Mouse (Mus musculus): Measurements from ENCODE around the gene Trp53rka. TPM values are rescaled to one million over a fixed set of nuclear protein-coding genes. Genes with fewer than 3 reads are reported as not detected.
"Not testable (repeated sequence)": the region's sequence is repeated elsewhere in the genome, so short reads cannot be mapped to it uniquely, and the experiment has no call there.

Gene Trp53rka
- 10 to 100 TPM in 23 of 26 experiments, 1 to 10 TPM in 3; 5.7 to 56.2 (median 21.7) TPM for total RNA-seq (2018; cell fraction: chromatin; rRNA removed)
- total RNA-seq (2018; cell fraction: cytosol; rRNA removed), result 10 to 100 TPM in 20 of 26 experiments, 1 to 10 TPM in 6; 7.4 to 25.4 (median 11.7) TPM
- 10 to 100 TPM in 23 of 26 experiments, 1 to 10 TPM in 3; 7.3 to 48.2 (median 18.9) TPM for total RNA-seq (2018; cell fraction: nucleus; rRNA removed)
- polyA plus RNA-seq (2018), result 4.6 to 17.2 TPM (median 11.5 TPM) in 3 replicates

DNA sequence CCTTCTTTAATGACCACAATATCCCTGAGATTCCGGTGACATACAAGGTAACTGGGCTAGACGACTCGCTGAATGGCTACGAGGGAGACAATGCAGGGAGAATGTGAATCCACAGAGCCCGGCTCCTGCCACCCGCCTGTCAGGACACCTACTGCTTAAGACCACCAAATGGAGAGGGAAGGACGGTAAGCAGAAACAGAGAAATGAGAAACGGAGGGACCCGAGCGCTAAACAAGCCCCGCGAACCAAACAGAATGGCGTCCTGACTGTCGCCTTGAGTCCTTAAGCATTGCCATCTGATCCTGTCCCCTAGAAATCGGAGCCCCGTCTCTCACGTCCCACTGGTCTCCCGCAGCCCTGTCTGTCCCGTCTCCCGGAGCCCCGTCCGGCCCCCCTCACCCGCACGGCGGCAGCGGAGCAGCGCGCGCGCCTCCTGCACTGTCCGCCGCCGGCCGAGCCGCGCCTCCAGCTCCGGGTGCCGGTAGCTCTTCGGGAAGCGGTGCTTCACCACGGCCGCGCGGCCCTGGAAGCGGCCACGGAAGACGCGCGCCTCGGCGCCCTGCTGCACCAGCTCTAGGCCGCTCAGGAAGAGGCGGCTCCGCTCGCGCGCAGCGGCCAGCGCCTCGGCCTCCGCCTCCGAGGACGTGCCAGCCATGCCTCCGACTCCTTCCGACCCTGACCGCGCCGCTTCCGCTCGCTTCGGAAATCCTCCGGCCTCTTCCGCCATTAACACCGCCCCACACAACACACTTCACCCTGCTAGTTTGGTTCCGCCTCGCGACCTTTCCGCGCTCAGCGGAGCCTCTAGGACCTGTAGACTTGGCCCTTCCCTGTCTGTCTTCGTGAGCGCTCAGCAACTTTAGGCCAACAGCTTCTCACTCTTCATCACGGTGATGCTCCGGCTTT is at the start of gene Trp53rka:
Trp53rka (minus strand) TSS at position 677 of the 906 bp plus-strand sequence.
- peak within 1 kb of the TSS; percentile 25; the same call in 1 of the 2 replicates for H3K27ac ChIP-seq
- peak within 1 kb of the TSS; percentile 85 for H3K4me3 ChIP-seq (ENCODE audit: inconsistent target)
- WGBS (ENCODE audit: missing documents), result under 1% methylated on average over 62 of the region's 84 CpGs
- H3K36me3 ChIP-seq (ENCODE audit: inconsistent target), result peaks cover 13% of the 10 kb centered on the region
- peaks cover 10% of the 10 kb centered on the region; the same call in 1 of the 2 replicates for H3K79me2 ChIP-seq (ENCODE audit: inconsistent target)

DNA sequence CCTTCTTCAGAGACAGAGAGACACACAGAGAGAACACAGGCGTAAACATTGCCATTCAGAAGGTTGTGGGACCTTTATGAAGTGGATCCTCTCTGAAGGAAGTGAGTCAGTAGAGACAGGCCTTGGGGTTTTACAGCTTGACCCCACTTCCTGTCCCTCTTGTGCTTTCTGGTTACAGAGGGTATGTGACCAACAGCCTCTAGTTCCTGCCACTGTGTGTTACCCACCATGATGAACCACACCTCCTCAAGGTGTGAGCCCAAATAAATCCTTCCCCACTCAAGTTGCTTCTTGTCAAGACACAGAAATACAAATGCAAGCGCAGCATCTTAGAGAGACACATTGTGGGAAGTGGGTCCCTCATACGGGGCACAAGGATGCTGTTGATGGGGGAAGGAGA is 47.9 kb upstream of the Trp53rka start:
- Histone ChIP-seq H3K36me3 (ENCODE audit: inconsistent target) (no peaks in the 10 kb centered on the region), H3K4me3 (ENCODE audit: inconsistent target) (no peak overlapping the region), H3K27ac (no peak overlapping the region), H3K79me2 (ENCODE audit: inconsistent target) (no peaks in the 10 kb centered on the region)
- WGBS (ENCODE audit: missing documents), result 87% methylated on average over 3 of the region's 3 CpGs

DNA sequence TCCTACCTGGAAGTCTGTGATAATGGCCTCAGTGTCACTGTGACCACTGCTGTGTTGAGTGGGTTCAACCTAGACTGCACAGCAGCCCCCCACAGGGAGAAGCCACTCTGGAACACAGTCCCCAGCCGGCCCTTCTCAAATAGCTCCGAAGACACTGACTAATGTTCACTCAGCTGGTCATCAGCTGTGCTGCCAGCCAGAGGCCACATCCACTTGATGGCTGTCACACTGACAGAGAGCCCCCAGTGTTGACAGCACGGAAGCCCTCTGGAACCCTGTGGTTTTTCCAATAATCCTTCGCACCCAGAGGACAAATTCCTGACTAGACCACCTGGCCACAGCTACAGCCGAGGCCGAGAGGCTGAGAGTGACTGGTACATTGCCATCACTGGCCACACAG is 40.7 kb upstream of the Trp53rka start:
- WGBS (ENCODE audit: missing documents), result 95% methylated on average over 6 of the region's 6 CpGs
- H3K4me3 ChIP-seq (ENCODE audit: inconsistent target), result no peak overlapping the region
- no peak overlapping the region for H3K27ac ChIP-seq
- no peaks in the 10 kb centered on the region for H3K79me2 ChIP-seq (ENCODE audit: inconsistent target)
- H3K36me3 ChIP-seq (ENCODE audit: inconsistent target), result no peaks in the 10 kb centered on the region

DNA sequence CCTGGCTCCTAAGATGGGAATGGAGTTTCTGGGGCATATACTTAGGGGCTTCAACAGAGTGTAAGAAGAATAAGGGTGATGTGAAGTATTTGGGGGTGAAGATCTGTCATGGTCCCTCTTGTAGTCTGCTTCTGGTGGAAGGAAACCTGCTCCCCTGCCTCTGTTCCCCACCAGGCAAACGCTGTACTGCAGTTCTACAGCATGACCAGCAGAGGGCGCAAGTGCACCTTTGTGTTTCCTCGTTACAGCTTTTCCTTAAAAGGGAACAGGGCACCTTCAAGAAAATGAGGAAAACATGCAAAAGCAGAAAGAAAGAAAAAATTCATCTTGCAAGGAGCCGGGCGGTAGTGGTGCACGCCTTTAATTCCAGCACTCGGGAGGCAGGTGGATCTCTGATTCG is 36.0 kb upstream of the Trp53rka start:
- Histone ChIP-seq H3K27ac (no peak overlapping the region), H3K79me2 (ENCODE audit: inconsistent target) (no peaks in the 10 kb centered on the region), H3K4me3 (ENCODE audit: inconsistent target) (no peak overlapping the region), H3K36me3 (ENCODE audit: inconsistent target) (no peaks in the 10 kb centered on the region)
- 14% methylated on average over 8 of the region's 8 CpGs for WGBS (ENCODE audit: missing documents)

DNA sequence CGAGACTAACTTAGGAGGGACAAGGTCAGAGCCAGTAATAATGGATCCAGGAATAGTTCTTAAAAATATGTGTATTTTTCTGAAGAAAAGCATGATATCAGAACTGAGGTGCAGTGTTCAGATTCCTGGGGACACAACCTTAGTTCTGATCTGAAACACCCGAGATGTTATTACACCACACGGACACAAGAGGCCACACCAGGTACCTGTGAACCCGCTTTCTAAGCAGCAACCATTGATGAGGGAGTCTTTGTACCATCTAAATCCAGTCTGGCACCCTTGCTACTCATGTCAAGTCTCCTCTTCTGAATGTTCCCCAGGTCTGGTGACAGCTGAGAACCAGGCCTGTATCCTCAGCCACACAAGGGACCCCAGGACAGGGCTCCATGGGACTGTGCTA is 32.5 kb upstream of the Trp53rka start:
- Histone ChIP-seq H3K4me3 (ENCODE audit: inconsistent target) (no peak overlapping the region), H3K79me2 (ENCODE audit: inconsistent target) (no peaks in the 10 kb centered on the region), H3K36me3 (ENCODE audit: inconsistent target) (no peaks in the 10 kb centered on the region), H3K27ac (no peak overlapping the region)
- WGBS (ENCODE audit: missing documents), result 46% methylated on average over 4 of the region's 4 CpGs

DNA sequence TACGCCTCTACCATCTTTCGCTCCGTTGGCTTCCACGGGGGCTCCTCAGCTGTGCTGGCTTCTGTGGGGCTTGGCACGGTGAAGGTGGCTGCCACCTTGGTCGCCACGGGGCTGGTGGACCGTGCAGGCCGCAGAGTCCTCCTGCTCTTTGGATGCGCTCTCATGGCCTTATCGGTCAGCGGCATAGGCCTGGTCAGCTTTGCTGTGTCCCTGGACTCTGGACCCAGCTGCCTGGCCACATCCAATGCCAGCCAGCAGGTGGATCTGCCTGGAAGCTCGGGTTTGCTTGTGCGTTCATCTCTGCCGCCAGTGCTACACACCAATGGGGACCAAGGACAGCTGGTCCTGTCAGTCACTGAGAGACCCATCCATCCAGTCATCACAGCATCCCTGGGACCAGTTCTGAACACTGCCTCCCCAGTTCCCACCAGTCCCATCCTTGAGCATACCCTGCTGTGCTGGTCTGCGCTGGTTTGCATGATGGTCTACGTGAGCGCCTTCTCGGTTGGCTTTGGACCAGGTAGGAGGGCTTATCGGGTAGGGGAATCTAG is 22.1 kb upstream of the Trp53rka start:
- H3K36me3 ChIP-seq (ENCODE audit: inconsistent target), result no peaks in the 10 kb centered on the region
- no peak overlapping the region for H3K27ac ChIP-seq
- no peak overlapping the region for H3K4me3 ChIP-seq (ENCODE audit: inconsistent target)
- H3K79me2 ChIP-seq (ENCODE audit: inconsistent target), result no peaks in the 10 kb centered on the region
- WGBS (ENCODE audit: missing documents), result 94% methylated on average over 20 of the region's 20 CpGs

DNA sequence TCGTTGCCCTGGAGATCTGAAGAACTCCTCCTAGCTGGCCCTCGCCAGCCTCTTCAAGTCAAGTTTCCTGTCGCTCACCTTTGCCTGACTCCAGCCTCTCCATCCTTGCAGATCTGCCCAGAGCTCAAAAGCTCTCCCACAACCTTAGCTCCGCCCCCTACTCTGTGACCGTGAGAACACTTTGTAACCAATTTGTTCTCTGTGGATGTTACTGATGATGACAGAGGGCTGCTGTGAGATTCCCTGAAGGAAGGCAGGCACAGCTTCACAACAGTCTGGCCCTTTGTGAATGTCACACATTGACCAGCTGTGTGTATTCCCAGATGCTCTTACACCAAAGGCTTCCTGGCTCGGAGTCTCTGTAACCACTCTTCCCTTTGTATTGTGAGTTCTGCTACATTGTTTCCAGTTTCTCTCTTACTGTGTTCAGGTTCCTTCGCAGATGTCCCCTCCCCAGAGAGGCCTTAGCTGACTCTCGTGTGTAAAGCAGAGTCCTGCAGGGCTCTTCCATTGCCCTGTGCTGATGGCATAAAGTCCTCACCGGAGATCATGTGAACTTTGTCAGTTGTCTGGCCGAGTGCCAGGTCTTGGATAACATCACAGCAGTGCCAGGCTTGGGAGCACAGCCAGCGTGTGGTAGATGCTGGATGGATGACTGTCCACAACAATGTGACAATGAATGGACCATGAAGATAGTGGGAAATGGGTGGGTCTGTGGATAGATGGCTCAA is 19.9 kb upstream of the Trp53rka start:
- 74% methylated on average over 11 of the region's 11 CpGs for WGBS (ENCODE audit: missing documents)
- no peaks in the 10 kb centered on the region for H3K36me3 ChIP-seq (ENCODE audit: inconsistent target)
- H3K79me2 ChIP-seq (ENCODE audit: inconsistent target), result no peaks in the 10 kb centered on the region

DNA sequence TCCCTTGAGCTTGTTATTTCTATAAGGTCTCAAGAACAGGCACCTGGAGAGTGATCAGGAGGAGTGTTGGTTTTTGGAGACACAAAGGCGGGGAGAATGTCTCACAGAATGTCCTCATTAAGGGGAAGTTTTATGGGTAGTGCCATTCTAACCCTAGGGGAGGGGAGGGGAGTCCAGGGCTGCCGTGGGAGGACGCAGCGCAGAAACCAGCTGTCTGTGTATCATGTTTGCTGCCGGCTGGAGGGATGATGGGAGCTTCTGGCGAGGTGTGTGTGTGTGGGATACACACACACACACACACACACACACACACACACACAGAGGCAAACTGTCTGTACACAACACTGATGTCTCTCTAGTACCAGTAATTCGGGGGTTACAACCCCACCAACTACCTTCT is 19.3 kb upstream of the Trp53rka start:
- H3K79me2 ChIP-seq (ENCODE audit: inconsistent target), result no peaks in the 10 kb centered on the region
- no peak overlapping the region for H3K27ac ChIP-seq
- no peak overlapping the region for H3K4me3 ChIP-seq (ENCODE audit: inconsistent target)
- no peaks in the 10 kb centered on the region for H3K36me3 ChIP-seq (ENCODE audit: inconsistent target)
- WGBS (ENCODE audit: missing documents), result 55% methylated on average over 7 of the region's 7 CpGs

More for the DNA sequence above, 19.9 kb upstream of the Trp53rka start:
- no peak overlapping the region for H3K27ac ChIP-seq
- no peak overlapping the region for H3K4me3 ChIP-seq (ENCODE audit: inconsistent target)

DNA sequence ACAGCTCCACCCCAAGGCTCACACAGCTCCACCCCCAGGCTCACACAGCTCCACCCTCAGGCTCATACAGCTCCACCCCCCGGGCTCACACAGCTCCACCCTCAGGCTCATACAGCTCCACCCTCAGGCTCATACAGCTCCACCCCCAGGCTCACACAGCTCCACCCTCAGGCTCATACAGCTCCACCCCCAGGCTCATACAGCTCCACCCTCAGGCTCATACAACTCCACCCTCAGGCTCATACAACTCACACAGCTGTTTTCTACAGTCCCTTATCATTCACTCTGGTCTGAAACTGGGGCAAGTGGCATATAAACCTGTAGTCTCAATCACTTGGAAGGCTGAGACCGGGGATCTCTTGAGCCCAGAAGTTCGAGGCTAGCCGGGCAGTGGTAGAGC is 18.4 kb upstream of the Trp53rka start:
- not testable (repeated sequence) for H3K27ac ChIP-seq
- WGBS (ENCODE audit: missing documents), result 92% methylated on average over 4 of the region's 4 CpGs

DNA sequence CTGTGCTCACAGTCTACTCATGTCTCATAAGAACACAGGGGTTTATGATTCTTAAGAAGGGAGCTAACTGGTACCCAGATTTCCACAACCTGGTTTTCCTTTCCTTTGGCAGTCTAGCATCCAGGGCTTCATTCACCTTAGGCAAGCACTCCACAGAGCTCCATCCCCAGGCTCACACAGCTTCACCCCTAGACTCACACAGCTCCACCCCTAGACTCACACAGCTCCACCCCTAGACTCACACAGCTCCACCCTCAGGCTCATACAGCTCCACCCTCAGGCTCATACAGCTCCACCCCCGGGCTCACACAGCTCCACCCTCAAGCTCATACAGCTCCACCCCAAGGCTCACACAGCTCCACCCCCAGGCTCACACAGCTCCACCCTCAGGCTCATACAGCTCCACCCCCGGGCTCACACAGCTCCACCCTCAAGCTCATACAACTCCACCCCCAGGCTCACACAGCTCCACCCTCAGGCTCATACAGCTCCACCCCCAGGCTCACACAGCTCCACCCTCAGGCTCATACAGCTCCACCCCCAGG is 17.9 kb upstream of the Trp53rka start:
- H3K79me2 ChIP-seq (ENCODE audit: inconsistent target); H3K36me3 ChIP-seq (ENCODE audit: inconsistent target); H3K27ac ChIP-seq; H3K4me3 ChIP-seq (ENCODE audit: inconsistent target): not testable (repeated sequence)
- WGBS (ENCODE audit: missing documents), result no CpG with 5 or more reads among the region's 2 CpGs

More for the DNA sequence above, 18.4 kb upstream of the Trp53rka start:
- H3K36me3 ChIP-seq (ENCODE audit: inconsistent target); H3K79me2 ChIP-seq (ENCODE audit: inconsistent target); H3K4me3 ChIP-seq (ENCODE audit: inconsistent target): not testable (repeated sequence)

DNA sequence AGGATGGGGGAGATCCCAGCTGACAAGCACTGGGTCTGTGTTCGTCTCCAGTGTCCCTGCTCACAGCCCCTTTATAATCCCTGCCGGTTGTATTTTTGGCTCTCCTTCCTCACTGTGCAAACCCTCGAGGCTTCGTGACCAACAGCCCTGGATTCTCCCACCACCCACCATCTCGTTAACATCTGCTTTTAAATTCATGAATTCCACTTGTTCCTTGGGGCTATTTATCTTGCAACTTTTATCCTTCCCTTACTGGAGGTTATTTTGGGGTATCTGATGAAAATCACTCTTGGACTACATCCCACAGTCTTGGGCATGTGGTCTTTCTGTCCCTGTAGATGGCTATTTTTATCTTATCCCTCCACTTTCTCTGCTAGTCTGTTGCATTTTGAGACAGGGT is 17.3 kb upstream of the Trp53rka start:
- H3K79me2 ChIP-seq (ENCODE audit: inconsistent target), result no peaks in the 10 kb centered on the region
- H3K27ac ChIP-seq, result no peak overlapping the region
- H3K4me3 ChIP-seq (ENCODE audit: inconsistent target), result no peak overlapping the region
- no peaks in the 10 kb centered on the region for H3K36me3 ChIP-seq (ENCODE audit: inconsistent target)
- 86% methylated on average over 5 of the region's 5 CpGs for WGBS (ENCODE audit: missing documents)

DNA sequence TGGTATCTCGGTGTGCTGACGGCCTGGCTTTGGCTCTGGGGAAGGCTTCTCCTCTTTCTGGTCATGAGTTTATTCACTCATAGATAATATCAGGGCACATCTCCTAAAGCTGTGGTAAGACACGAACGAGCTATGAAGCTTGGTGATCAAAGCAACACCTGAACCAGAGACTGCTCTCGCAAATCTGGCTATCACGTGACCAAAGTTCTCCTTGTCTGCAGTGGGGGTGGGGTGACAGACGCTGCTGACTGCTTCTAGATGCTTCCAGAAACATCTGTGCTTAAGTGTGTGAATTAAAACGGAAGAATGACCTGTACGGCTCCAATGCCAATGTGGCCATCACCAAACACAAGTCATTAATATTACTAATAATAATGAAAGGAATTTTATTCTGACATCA is 16.6 kb upstream of the Trp53rka start:
- no peaks in the 10 kb centered on the region for H3K79me2 ChIP-seq (ENCODE audit: inconsistent target)
- 86% methylated on average over 9 of the region's 9 CpGs for WGBS (ENCODE audit: missing documents)

DNA sequence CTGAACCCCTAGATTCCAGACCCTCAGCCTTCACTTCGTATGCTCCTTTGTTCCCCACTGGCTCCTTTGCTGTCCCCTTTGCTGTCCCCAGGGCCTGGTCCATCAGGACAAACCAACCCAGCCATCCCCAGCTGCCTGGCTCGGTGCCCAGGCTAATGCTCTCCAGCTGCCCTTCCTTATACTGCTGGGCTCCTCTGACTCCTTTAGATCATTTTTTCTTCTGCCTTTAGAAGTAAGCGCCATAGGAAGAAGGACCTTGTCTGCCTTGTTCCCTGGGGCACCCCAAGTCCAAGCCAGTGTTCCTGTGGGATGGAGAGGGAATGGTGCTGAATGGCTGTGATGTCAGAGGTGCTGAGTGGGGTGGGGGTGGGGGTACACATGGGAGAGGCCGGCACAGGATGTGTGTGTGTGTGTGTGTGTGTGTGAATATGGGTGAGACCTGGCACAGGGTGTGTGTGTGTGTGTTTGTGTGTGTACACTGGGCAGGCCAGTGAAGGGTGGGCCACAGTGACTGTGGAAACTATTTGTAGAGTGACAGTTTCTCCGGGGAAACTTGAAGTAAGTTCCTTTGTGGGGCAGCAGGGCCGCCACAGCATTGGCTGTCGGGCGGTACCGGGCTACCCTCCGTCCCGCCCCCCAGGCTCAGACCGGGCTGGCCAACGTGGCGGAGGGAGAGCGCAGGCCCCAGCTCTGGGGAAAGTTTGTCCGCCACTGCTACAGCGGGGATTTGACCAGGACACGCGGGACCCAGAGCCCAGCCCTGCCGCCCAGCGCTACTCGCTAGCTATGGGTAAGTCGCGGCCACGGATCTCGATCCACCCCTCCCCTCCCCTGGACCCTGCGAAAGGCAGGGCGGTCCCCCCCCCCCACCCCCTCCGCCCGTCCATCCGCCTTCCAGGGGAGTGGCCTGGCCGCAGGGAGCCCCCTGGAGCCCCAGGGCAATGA is 10.4 kb upstream of the Trp53rka start, which contains the start of gene Slc2a10:
Slc2a10 (plus strand) TSS at position 529 of the 945 bp plus-strand sequence.
- H3K4me3 ChIP-seq (ENCODE audit: inconsistent target), result no peak within 1 kb of the TSS
- no peaks in the 10 kb centered on the region for H3K79me2 ChIP-seq (ENCODE audit: inconsistent target)
- 13% methylated on average over 27 of the region's 32 CpGs for WGBS (ENCODE audit: missing documents)
- no peak within 1 kb of the TSS for H3K27ac ChIP-seq
- H3K36me3 ChIP-seq (ENCODE audit: inconsistent target), result no peaks in the 10 kb centered on the region

More for the DNA sequence above, 16.6 kb upstream of the Trp53rka start:
- Histone ChIP-seq H3K27ac (no peak overlapping the region), H3K4me3 (ENCODE audit: inconsistent target) (no peak overlapping the region), H3K36me3 (ENCODE audit: inconsistent target) (no peaks in the 10 kb centered on the region)

All from macrophage (primary cell).